Mouse (Mus musculus) CD4-positive, CD25-positive, alpha-beta regulatory T cell, adult 4 months (primary cell): ENCODE data around the gene Rnf115. TPM values are rescaled to one million over a fixed set of nuclear protein-coding genes. Genes with fewer than 3 reads are reported as not detected.
A peak's percentile ranks its signal among the peaks of the same experiment; 100 is the strongest.
"Not testable (repeated sequence)": the region's sequence is repeated elsewhere in the genome, so short reads cannot be mapped to it uniquely, and the experiment has no call there.

Experiments used
- ATAC-seq: one replicate; pipeline ENCODE4 v1.8.0; 2017
- polyA plus RNA-seq, 2 experiments: library from polyadenylated mRNA; unstranded; fragments of 100-300 nt; shearing (Covaris generic); gene quantifications; one replicate each; pipeline ENCODE4 v1.2.1; 2017

Rnf115 gene
- 10 to 100 TPM; 42.2 to 45.5 TPM for polyA plus RNA-seq

GRCm38 (mm10) chr3:96727343-96727827 lies at the start of gene Rnf115, which contains the start of gene Polr3c:
Gene Rnf115, plus strand, starts transcription at chr3:96727664.
Gene Polr3c, minus strand, starts transcription at chr3:96727628.
- peak; percentile 81 for ATAC-seq

GRCm38 (mm10) chr3:96678456-96678855 lies 49.0 kb upstream of the Rnf115 start:
- ATAC-seq, result no peak

GRCm38 (mm10) chr3:96679159-96679674 lies 48.2 kb upstream of the Rnf115 start:
- ATAC-seq, result no peak

- no peak for ATAC-seq
These were observed 47.1 kb upstream of the Rnf115 start for GRCm38 (mm10) chr3:96680269-96680956.

GRCm38 (mm10) chr3:96683496-96683895 lies 44.0 kb upstream of the Rnf115 start:
- no peak for ATAC-seq

- ATAC-seq, result no peak
These were observed 43.2 kb upstream of the Rnf115 start for GRCm38 (mm10) chr3:96684151-96684821.

- no peak for ATAC-seq
These were observed 42.7 kb upstream of the Rnf115 start for GRCm38 (mm10) chr3:96684822-96685156.

- ATAC-seq, result not testable (repeated sequence)
These were observed 41.4 kb upstream of the Rnf115 start for GRCm38 (mm10) chr3:96686057-96686456.

GRCm38 (mm10) chr3:96688854-96689253 lies 38.6 kb upstream of the Rnf115 start:
- no peak for ATAC-seq

- ATAC-seq, result no peak
These were observed 37.2 kb upstream of the Rnf115 start for GRCm38 (mm10) chr3:96690298-96690697.

- no peak for ATAC-seq
These were observed 35.0 kb upstream of the Rnf115 start for GRCm38 (mm10) chr3:96692506-96692905.

- ATAC-seq, result no peak
These were observed 33.9 kb upstream of the Rnf115 start for GRCm38 (mm10) chr3:96693579-96693978.

GRCm38 (mm10) chr3:96696198-96696765 lies 31.2 kb upstream of the Rnf115 start, which contains the start of gene Pias3:
Gene Pias3, plus strand, starts transcription at chr3:96696384.
- ATAC-seq, result peak; percentile 53

GRCm38 (mm10) chr3:96696766-96697732 lies 30.4 kb upstream of the Rnf115 start:
- peak; percentile 70 for ATAC-seq

- ATAC-seq, result no peak
These were observed 28.3 kb upstream of the Rnf115 start for GRCm38 (mm10) chr3:96698993-96699690.

GRCm38 (mm10) chr3:96700376-96700775 lies 27.1 kb upstream of the Rnf115 start:
- ATAC-seq, result no peak

- ATAC-seq, result no peak
These were observed 26.5 kb upstream of the Rnf115 start for GRCm38 (mm10) chr3:96701003-96701402.

- ATAC-seq, result no peak
These were observed 22.7 kb upstream of the Rnf115 start for GRCm38 (mm10) chr3:96704778-96705177.

- no peak for ATAC-seq
These were observed 21.2 kb upstream of the Rnf115 start for GRCm38 (mm10) chr3:96706217-96706616.

- no peak for ATAC-seq
These were observed 20.5 kb upstream of the Rnf115 start for GRCm38 (mm10) chr3:96706984-96707383.

- ATAC-seq, result peak; percentile 77
These were observed 19.4 kb upstream of the Rnf115 start, which contains the start of gene Nudt17 for GRCm38 (mm10) chr3:96707903-96708683. Gene Nudt17, minus strand, starts transcription at chr3:96708562.
